ENCODE assay signal across 9 mouse cellular contexts in genomic region chr1:128551743-128552397, GRCm38 (mm10). TPM values are rescaled to one million over a fixed set of nuclear protein-coding genes. Genes with fewer than 3 reads are reported as not detected.
A peak's percentile ranks its signal among the peaks of the same experiment; 100 is the strongest.
DNase-seq lines count a peak whose midpoint lies in the region; ATAC-seq and TF ChIP-seq lines count a peak whose summit lies in the region.
"Had no signal": no experiment of that assay in that cellular context is flagged by ENCODE, and none has a peak within 500 bp of the region (broad histone marks: within the 10 kb centered on the region; RNA-seq: fewer than 3 reads in every experiment).

No protein-coding gene starts in this region.

- no peak overlapping the region for H3K4me2 ChIP-seq in embryonic facial prominence, embryonic 11.5 days (ENCODE audit: low read depth, low read length)
- no peak overlapping the region for H3K4me2 ChIP-seq in lung, embryonic 16.5 days (ENCODE audit: low read depth, low read length)
- no peak overlapping the region for H3K4me2 ChIP-seq in hindbrain, embryonic 13.5 days
- no peak overlapping the region for H3K4me2 ChIP-seq in neural tube, embryonic 15.5 days

- H3K36me3 ChIP-seq in embryonic facial prominence, embryonic 11.5 days (replicated peaks; ENCODE audit: control insufficient read depth, insufficient read depth, low read depth, low read length) = no peaks in the 10 kb centered on the region
- H3K36me3 ChIP-seq in embryonic facial prominence, embryonic 10.5 days (replicated peaks) = no peaks in the 10 kb centered on the region
- H3K36me3 ChIP-seq in lung, embryonic 16.5 days (ENCODE audit: control insufficient read depth, insufficient read depth, low read length) = no peaks in the 10 kb centered on the region
- H3K36me3 ChIP-seq in hindbrain, embryonic 13.5 days = no peaks in the 10 kb centered on the region
- H3K36me3 ChIP-seq in neural tube, embryonic 15.5 days = no peaks in the 10 kb centered on the region
- no peaks in the 10 kb centered on the region for H3K36me3 ChIP-seq in limb, embryonic 10.5 days

- DNase-seq in embryonic facial prominence, embryonic 11.5 days (ENCODE audit: low spot score) = no peak
- no peak for DNase-seq in embryonic facial prominence, embryonic 10.5 days (ENCODE audit: low spot score)
- DNase-seq in lung, adult 2 months = no peak
- DNase-seq in limb, embryonic 10.5 days (ENCODE audit: low spot score) = no peak
- no peak for DNase-seq in kidney, adult 11 months
- DNase-seq: cerebellum, postnatal 14 days had no signal

- TF ChIP-seq CTCF in lung, adult 2 months (IDR thresholded peaks at IDR 0.05; ENCODE audit: insufficient read depth, low read length) = no peak

- no peaks in the 10 kb centered on the region for H3K27me3 ChIP-seq in embryonic facial prominence, embryonic 11.5 days (ENCODE audit: control insufficient read depth, insufficient read depth, low read length)
- H3K27me3 ChIP-seq in embryonic facial prominence, embryonic 10.5 days (replicated peaks; ENCODE audit: low read depth, poor library complexity, severe bottlenecking) = no peaks in the 10 kb centered on the region; the same call in 1 of the 2 replicates
- no peaks in the 10 kb centered on the region for H3K27me3 ChIP-seq in lung, embryonic 16.5 days (ENCODE audit: control insufficient read depth, insufficient read depth, low read depth, low read length)
- no peaks in the 10 kb centered on the region for H3K27me3 ChIP-seq in hindbrain, embryonic 13.5 days
- no peaks in the 10 kb centered on the region for H3K27me3 ChIP-seq in neural tube, embryonic 15.5 days (replicated peaks)
- no peaks in the 10 kb centered on the region for H3K27me3 ChIP-seq in limb, embryonic 10.5 days (ENCODE audit: low read depth, poor library complexity, severe bottlenecking)

- peak; percentile 70 for ATAC-seq in embryonic facial prominence, embryonic 11.5 days (replicated peaks; ENCODE audit: insufficient number of reproducible peaks, low FRiP score, low TSS enrichment, low read depth)
- peak; percentile 61 for ATAC-seq in lung, embryonic 16.5 days (ENCODE audit: low read depth)
- ATAC-seq in hindbrain, embryonic 13.5 days (ENCODE audit: low FRiP score) = peak; percentile 85
- ATAC-seq in neural tube, embryonic 15.5 days (ENCODE audit: low FRiP score) = peak; percentile 68; the same call in 1 of the 2 replicates

- no peak for TF ChIP-seq POLR2A in lung, adult 2 months (IDR thresholded peaks at IDR 0.05; ENCODE audit: borderline replicate concordance, extremely low read depth, low read depth, low read length)

- H3K4me3 ChIP-seq in embryonic facial prominence, embryonic 11.5 days (ENCODE audit: low read depth, low read length) = no peak overlapping the region
- no peak overlapping the region for H3K4me3 ChIP-seq in embryonic facial prominence, embryonic 10.5 days
- no peak overlapping the region for H3K4me3 ChIP-seq in lung, embryonic 16.5 days (ENCODE audit: low read length)
- H3K4me3 ChIP-seq in lung, adult 2 months (replicated peaks; ENCODE audit: extremely low read depth, low read depth, low read length) = no peak overlapping the region
- H3K4me3 ChIP-seq in hindbrain, embryonic 13.5 days = no peak overlapping the region
- no peak overlapping the region for H3K4me3 ChIP-seq in neural tube, embryonic 15.5 days (replicated peaks)
- no peak overlapping the region for H3K4me3 ChIP-seq in limb, embryonic 10.5 days

- no peak overlapping the region for H3K9ac ChIP-seq in embryonic facial prominence, embryonic 11.5 days (replicated peaks; ENCODE audit: low read length)
- no peak overlapping the region for H3K9ac ChIP-seq in lung, embryonic 16.5 days (ENCODE audit: low read length)
- H3K9ac ChIP-seq in hindbrain, embryonic 13.5 days = no peak overlapping the region
- no peak overlapping the region for H3K9ac ChIP-seq in neural tube, embryonic 15.5 days (replicated peaks)

- no peaks in the 10 kb centered on the region for H3K4me1 ChIP-seq in embryonic facial prominence, embryonic 11.5 days (ENCODE audit: control insufficient read depth, insufficient read depth, low read length)
- peaks cover 11% of the 10 kb centered on the region for H3K4me1 ChIP-seq in embryonic facial prominence, embryonic 10.5 days
- peaks cover 6% of the 10 kb centered on the region for H3K4me1 ChIP-seq in lung, embryonic 16.5 days (replicated peaks; ENCODE audit: control insufficient read depth, insufficient read depth, low read length)
- H3K4me1 ChIP-seq in lung, adult 2 months (ENCODE audit: control insufficient read depth, insufficient read depth, low read length) = peaks cover 4% of the 10 kb centered on the region; the same call in 1 of the 2 replicates
- H3K4me1 ChIP-seq in hindbrain, embryonic 13.5 days (replicated peaks) = peaks cover 17% of the 10 kb centered on the region
- no peaks in the 10 kb centered on the region for H3K4me1 ChIP-seq in neural tube, embryonic 15.5 days
- no peaks in the 10 kb centered on the region for H3K4me1 ChIP-seq in limb, embryonic 10.5 days

- H3K9me3 ChIP-seq in embryonic facial prominence, embryonic 11.5 days (replicated peaks; ENCODE audit: control insufficient read depth, low read length) = no peaks in the 10 kb centered on the region
- no peaks in the 10 kb centered on the region for H3K9me3 ChIP-seq in embryonic facial prominence, embryonic 10.5 days
- no peaks in the 10 kb centered on the region for H3K9me3 ChIP-seq in lung, embryonic 16.5 days (ENCODE audit: control insufficient read depth, low read length)
- H3K9me3 ChIP-seq in hindbrain, embryonic 13.5 days = no peaks in the 10 kb centered on the region
- no peaks in the 10 kb centered on the region for H3K9me3 ChIP-seq in neural tube, embryonic 15.5 days (replicated peaks)
- H3K9me3 ChIP-seq in limb, embryonic 10.5 days (replicated peaks) = no peaks in the 10 kb centered on the region

- no peak overlapping the region for H3K27ac ChIP-seq in embryonic facial prominence, embryonic 11.5 days (replicated peaks; ENCODE audit: low read depth, low read length)
- H3K27ac ChIP-seq in embryonic facial prominence, embryonic 10.5 days (replicated peaks) = no peak overlapping the region
- no peak overlapping the region for H3K27ac ChIP-seq in lung, embryonic 16.5 days (ENCODE audit: low read length)
- H3K27ac ChIP-seq in hindbrain, embryonic 13.5 days = 0 out of 2 replicates have a peak overlapping the region, but pooled peaks have one; percentile 48
- H3K27ac ChIP-seq in neural tube, embryonic 15.5 days (replicated peaks) = no peak overlapping the region
- H3K27ac ChIP-seq in limb, embryonic 10.5 days = no peak overlapping the region

- 14% methylated on average over 8 of the region's 8 CpGs for WGBS in embryonic facial prominence, embryonic 11.5 days
- 17% methylated on average over 8 of the region's 8 CpGs for WGBS in embryonic facial prominence, embryonic 10.5 days
- WGBS in lung, embryonic 16.5 days = 13% methylated on average over 8 of the region's 8 CpGs
- 40% methylated on average over 8 of the region's 8 CpGs for WGBS in lung, adult 2 months
- WGBS in hindbrain, embryonic 13.5 days = 19% methylated on average over 8 of the region's 8 CpGs
- 21% methylated on average over 8 of the region's 8 CpGs for WGBS in neural tube, embryonic 15.5 days
- WGBS in limb, embryonic 10.5 days = 16% methylated on average over 8 of the region's 8 CpGs

RNA-seq across cellular contexts. Expression of gene Cxcr4, which starts 40.2 kb away (rescaled TPM):
- polyA plus RNA-seq in embryonic facial prominence, embryonic 11.5 days (2014; fragmentation: Nextera tagmentation; extraction: Ambion mirVana) = 6.8 and 7.0 TPM in 2 replicates
- polyA plus RNA-seq in embryonic facial prominence, embryonic 10.5 days (2016; fragmentation: Nextera tagmentation; extraction: Ambion mirVana) = 4.8 and 6.0 TPM in 2 replicates
- 9.0 and 9.1 TPM in 2 replicates for polyA plus RNA-seq in lung, embryonic 16.5 days (2015; fragmentation: Nextera tagmentation; extraction: Ambion mirVana)
- polyA plus RNA-seq in lung, adult 2 months (2012; rRNA removed) = 163 and 178 TPM in 2 replicates
- 15.4 and 15.5 TPM in 2 replicates for polyA plus RNA-seq in hindbrain, embryonic 13.5 days (2015; fragmentation: Nextera tagmentation; extraction: Ambion mirVana)
- polyA plus RNA-seq in neural tube, embryonic 15.5 days (2015; fragmentation: Nextera tagmentation; extraction: Ambion mirVana) = 4.2 and 5.5 TPM in 2 replicates
- 1.8 and 2.1 TPM in 2 replicates for polyA plus RNA-seq in limb, embryonic 10.5 days (2016; fragmentation: Nextera tagmentation; extraction: Ambion mirVana)
